Mouse (Mus musculus) spleen, postnatal 10 days (tissue): ENCODE measurements around the gene Siglech.
"Not testable (repeated sequence)": the region's sequence is repeated elsewhere in the genome, so short reads cannot be mapped to it uniquely, and the experiment has no call there.

Source experiments
- DNase-seq, 2 experiments: peaks; one replicate each; pipeline ENCODE4 v3.0.0; 2021 to 2022; ENCODE audit warnings: low spot score in 2 of 2

The Siglech gene

GRCm38 (mm10) chr7:55767926-55768325 is at the start of gene Siglech:
Gene Siglech (plus strand): TSS chr7:55768178.
- DNase-seq: no peak

GRCm38 (mm10) chr7:55722673-55723072 is 45.3 kb upstream of the Siglech start:
- no peak for DNase-seq

- no peak for DNase-seq
Measured at GRCm38 (mm10) chr7:55728903-55729302, 39.1 kb upstream of the Siglech start.

- DNase-seq: no peak
Measured at GRCm38 (mm10) chr7:55734483-55734882, 33.5 kb upstream of the Siglech start.

GRCm38 (mm10) chr7:55737125-55737912 is 30.7 kb upstream of the Siglech start:
- DNase-seq: peak; percentile 11 to 53

- no peak for DNase-seq
Measured at GRCm38 (mm10) chr7:55743614-55744267, 24.2 kb upstream of the Siglech start.

- no peak for DNase-seq
Measured at GRCm38 (mm10) chr7:55744566-55745220, 23.3 kb upstream of the Siglech start.

- no peak for DNase-seq
Measured at GRCm38 (mm10) chr7:55750841-55751240, 17.1 kb upstream of the Siglech start.

- DNase-seq: no peak
Measured at GRCm38 (mm10) chr7:55759346-55759745, 8.6 kb upstream of the Siglech start.

GRCm38 (mm10) chr7:55780011-55780410 is 12.0 kb downstream of the Siglech start:
- no peak for DNase-seq

GRCm38 (mm10) chr7:55782493-55782892 is 14.5 kb downstream of the Siglech start:
- DNase-seq: no peak

GRCm38 (mm10) chr7:55784580-55784979 is 16.6 kb downstream of the Siglech start:
- DNase-seq: peak in 1 of 2 experiments; percentile 64

GRCm38 (mm10) chr7:55790586-55790985 is 22.6 kb downstream of the Siglech start:
- not testable (repeated sequence) for DNase-seq

GRCm38 (mm10) chr7:55792280-55792679 is 24.3 kb downstream of the Siglech start:
- no peak for DNase-seq

- no peak for DNase-seq
Measured at GRCm38 (mm10) chr7:55793236-55793951, 25.4 kb downstream of the Siglech start.

GRCm38 (mm10) chr7:55793952-55794603 is 26.1 kb downstream of the Siglech start, which contains the start of gene Tubgcp5:
Gene Tubgcp5 (plus strand): TSS chr7:55794154.
- DNase-seq: peak; percentile 91 to 98

GRCm38 (mm10) chr7:55799981-55800380 is 32.0 kb downstream of the Siglech start:
- no peak for DNase-seq

GRCm38 (mm10) chr7:55809967-55810366 is 42.0 kb downstream of the Siglech start:
- no peak for DNase-seq

GRCm38 (mm10) chr7:55824468-55824867 is 56.5 kb downstream of the Siglech start:
- DNase-seq: no peak

- DNase-seq: no peak
Measured at GRCm38 (mm10) chr7:55827551-55827950, 59.6 kb downstream of the Siglech start.
